ENCODE assay signal across 8 mouse cellular contexts in genomic region chr8:95533584-95534387, GRCm38 (mm10). TPM values are rescaled to one million over a fixed set of nuclear protein-coding genes. Genes with fewer than 3 reads are reported as not detected.
DNase-seq lines count a peak whose midpoint lies in the region; ATAC-seq and TF ChIP-seq lines count a peak whose summit lies in the region.

Ccdc113 (plus strand) TSS chr8:95534085.

- H3K4me2 ChIP-seq in limb, embryonic 14.5 days (replicated peaks; ENCODE audit: low read depth, low read length, severe bottlenecking), result peak within 1 kb of the TSS; percentile 50
- peak within 1 kb of the TSS; percentile 76 for H3K4me2 ChIP-seq in midbrain, embryonic 13.5 days (replicated peaks)

- intact Hi-C loops in heart, adult 2 months (cut with DNase I), result no loop called here

- no peak for TF ChIP-seq POLR2A in thymus, adult 2 months (IDR thresholded peaks at IDR 0.05; ENCODE audit: control insufficient read depth, extremely low read depth, insufficient read depth, low read length, poor library complexity)
- no peak for TF ChIP-seq POLR2A in heart, adult 2 months (IDR thresholded peaks at IDR 0.05; ENCODE audit: insufficient read depth, low read depth, low read length)
- TF ChIP-seq POLR2A in limb, embryonic 14.5 days (IDR thresholded peaks at IDR 0.05; ENCODE audit: borderline replicate concordance, extremely low read depth, insufficient read depth, insufficient read length), result no peak
- no peak for TF ChIP-seq POLR2A in small intestine, adult 2 months (IDR thresholded peaks at IDR 0.05; ENCODE audit: low read depth, low read length)

- no peak for TF ChIP-seq EP300 in heart, adult 2 months (IDR thresholded peaks at IDR 0.05; ENCODE audit: insufficient read depth, low read depth, low read length)

- peak; percentile 19 for DNase-seq in thymus, adult 2 months
- no peak for DNase-seq in thymus, adult 18-20 months
- peak; percentile 65 for DNase-seq in embryo, embryonic 9.5 days (ENCODE audit: extremely low spot score)
- DNase-seq in heart, adult 2 months, result peak; percentile 27 to 55
- DNase-seq in kidney, adult 9 months, result peak; percentile 23
- peak; percentile 57 for DNase-seq in limb, embryonic 14.5 days (ENCODE audit: low spot score)

- 0 out of 2 replicates have a peak within 1 kb of the TSS, but pooled peaks have one; percentile 9 for H3K9ac ChIP-seq in heart, adult 2 months (ENCODE audit: low read depth, low read length)
- H3K9ac ChIP-seq in limb, embryonic 14.5 days (ENCODE audit: low read depth, low read length, severe bottlenecking), result peak within 1 kb of the TSS; percentile 47
- H3K9ac ChIP-seq in midbrain, embryonic 13.5 days (replicated peaks), result peak within 1 kb of the TSS; percentile 66

- no peak within 1 kb of the TSS for H3K27ac ChIP-seq in thymus, adult 2 months (ENCODE audit: control insufficient read depth, insufficient read depth, low read length)
- H3K27ac ChIP-seq in heart, adult 2 months, result no peak within 1 kb of the TSS
- H3K27ac ChIP-seq in limb, embryonic 14.5 days (replicated peaks; ENCODE audit: low read depth, low read length), result no peak within 1 kb of the TSS
- peak within 1 kb of the TSS; percentile 30; the same call in 1 of the 2 replicates for H3K27ac ChIP-seq in midbrain, embryonic 13.5 days
- H3K27ac ChIP-seq in small intestine, adult 2 months (ENCODE audit: insufficient read depth, low read depth, low read length), result no peak within 1 kb of the TSS

- TF ChIP-seq CTCF in thymus, adult 2 months (IDR thresholded peaks at IDR 0.05; ENCODE audit: borderline replicate concordance, control insufficient read depth, extremely low read depth, insufficient read depth, low read length, poor library complexity), result no peak
- TF ChIP-seq CTCF in heart, adult 2 months (IDR thresholded peaks at IDR 0.05), result no peak
- no peak for TF ChIP-seq CTCF in small intestine, adult 2 months (IDR thresholded peaks at IDR 0.05; ENCODE audit: extremely low read depth, insufficient read length, insufficient replicate concordance, low read depth, low read length)

- H3K36me3 ChIP-seq in thymus, adult 2 months (ENCODE audit: control insufficient read depth, insufficient read depth, low read length), result no peaks in the 10 kb centered on the region
- no peaks in the 10 kb centered on the region for H3K36me3 ChIP-seq in heart, adult 2 months (ENCODE audit: control insufficient read depth, insufficient read depth, low read length)
- H3K36me3 ChIP-seq in limb, embryonic 14.5 days (ENCODE audit: control insufficient read depth, insufficient read depth, low read length), result no peaks in the 10 kb centered on the region
- H3K36me3 ChIP-seq in midbrain, embryonic 13.5 days, result no peaks in the 10 kb centered on the region
- no peaks in the 10 kb centered on the region for H3K36me3 ChIP-seq in small intestine, adult 2 months (ENCODE audit: control insufficient read depth, insufficient read depth, low read length)

- H3K4me3 ChIP-seq in thymus, adult 2 months (ENCODE audit: control insufficient read depth, insufficient read depth, low read length), result peak within 1 kb of the TSS; percentile 19; the same call in 1 of the 2 replicates
- peak within 1 kb of the TSS; percentile 43 for H3K4me3 ChIP-seq in heart, adult 2 months
- peak within 1 kb of the TSS; percentile 40 for H3K4me3 ChIP-seq in limb, embryonic 14.5 days (replicated peaks; ENCODE audit: low read length)
- H3K4me3 ChIP-seq in midbrain, embryonic 13.5 days (replicated peaks), result peak within 1 kb of the TSS; percentile 51
- peak within 1 kb of the TSS; percentile 59 for H3K4me3 ChIP-seq in small intestine, adult 2 months (ENCODE audit: low read depth, low read length)

- H3K4me1 ChIP-seq in thymus, adult 2 months (replicated peaks; ENCODE audit: control insufficient read depth, insufficient read depth, low read length), result peaks cover 5% of the 10 kb centered on the region; the same call in 1 of the 2 replicates
- no peaks in the 10 kb centered on the region for H3K4me1 ChIP-seq in heart, adult 2 months (ENCODE audit: control insufficient read depth, insufficient read depth, low read length)
- 0 out of 2 replicates have a peak, but pooled peaks cover 3% of the 10 kb centered on the region for H3K4me1 ChIP-seq in limb, embryonic 14.5 days (ENCODE audit: control insufficient read depth, insufficient read depth, low read length)
- H3K4me1 ChIP-seq in midbrain, embryonic 13.5 days (replicated peaks), result peaks cover 7% of the 10 kb centered on the region
- H3K4me1 ChIP-seq in small intestine, adult 2 months (ENCODE audit: control insufficient read depth, insufficient read depth, insufficient read length, low read length), result peaks cover 5% of the 10 kb centered on the region

- no peaks in the 10 kb centered on the region for H3K79me2 ChIP-seq in heart, adult 2 months (replicated peaks; ENCODE audit: control insufficient read depth, insufficient read depth, low read length)

- 11% methylated on average over 33 of the region's 33 CpGs for WGBS in thymus, adult 2 months
- 8% methylated on average over 33 of the region's 33 CpGs for WGBS in heart, adult 2 months
- 9% methylated on average over 33 of the region's 33 CpGs for WGBS in limb, embryonic 14.5 days
- 5% methylated on average over 33 of the region's 33 CpGs for WGBS in midbrain, embryonic 13.5 days
- WGBS in small intestine, adult 2 months, result 4% methylated on average over 33 of the region's 33 CpGs

- peak; percentile 86 for ATAC-seq in limb, embryonic 14.5 days (ENCODE audit: low FRiP score, low read depth)
- ATAC-seq in midbrain, embryonic 13.5 days, result peak; percentile 93

- H3K9me3 ChIP-seq in limb, embryonic 14.5 days (ENCODE audit: control insufficient read depth, low read length), result no peaks in the 10 kb centered on the region
- no peaks in the 10 kb centered on the region for H3K9me3 ChIP-seq in midbrain, embryonic 13.5 days

- H3K27me3 ChIP-seq in thymus, adult 2 months (ENCODE audit: control insufficient read depth, insufficient read depth, low read length), result no peaks in the 10 kb centered on the region
- H3K27me3 ChIP-seq in heart, adult 2 months (ENCODE audit: control insufficient read depth, insufficient read depth, low read length), result no peaks in the 10 kb centered on the region
- H3K27me3 ChIP-seq in limb, embryonic 14.5 days (ENCODE audit: control insufficient read depth, insufficient read depth, low read length), result no peaks in the 10 kb centered on the region
- H3K27me3 ChIP-seq in midbrain, embryonic 13.5 days, result no peaks in the 10 kb centered on the region
- H3K27me3 ChIP-seq in small intestine, adult 2 months (ENCODE audit: control insufficient read depth, insufficient read depth, low read length), result no peaks in the 10 kb centered on the region

RNA-seq across cellular contexts. Expression of gene Ccdc113, which starts in this region (rescaled TPM):
- 0.22 TPM in 1 of 2 replicates, not detected in the other for polyA plus RNA-seq in thymus, adult 2 months (2012; rRNA removed)
- total RNA-seq in heart, adult 2 months (2021), result not detected
- 0.14 TPM in 1 of 2 replicates, not detected in the other for polyA plus RNA-seq in heart, adult 2 months (2012; rRNA removed)
- 0.12 and 0.24 TPM in 2 replicates for polyA plus RNA-seq in limb, embryonic 14.5 days (2012; rRNA removed)
- polyA plus RNA-seq in limb, embryonic 14.5 days (2014; fragmentation: Nextera tagmentation; extraction: Ambion mirVana), result 0.25 and 0.48 TPM in 2 replicates
- polyA plus RNA-seq in midbrain, embryonic 13.5 days (2015; fragmentation: Nextera tagmentation; extraction: Ambion mirVana), result 0.57 and 0.93 TPM in 2 replicates
- not detected in 2 replicates for polyA plus RNA-seq in small intestine, adult 2 months (2012; rRNA removed)

Comparison
In these comparisons a context has a peak if more than half of its experiments do, and no peak if none do; other contexts are left out.
1. Peak in DNase-seq and H3K4me3 ChIP-seq in thymus, adult 2 months; RNA of the gene not detected or under 1 TPM.
2. Peak in DNase-seq, H3K4me3 ChIP-seq and H3K9ac ChIP-seq in heart, adult 2 months; RNA of the gene not detected or under 1 TPM.
3. Peak in DNase-seq, ATAC-seq, H3K4me3 ChIP-seq, H3K9ac ChIP-seq and H3K4me2 ChIP-seq in limb, embryonic 14.5 days; RNA of the gene not detected or under 1 TPM.
4. Peak in ATAC-seq, H3K4me3 ChIP-seq, H3K27ac ChIP-seq, H3K9ac ChIP-seq and H3K4me2 ChIP-seq in midbrain, embryonic 13.5 days; RNA of the gene not detected or under 1 TPM.
5. DNase-seq: peak in embryo, embryonic 9.5 days (single experiment) and kidney, adult 9 months (single experiment); none in thymus, adult 18-20 months (0 of 2).
6. H3K9ac ChIP-seq: peak in every context shown above with its lines; median percentile 66 in midbrain, embryonic 13.5 days; 47 in limb, embryonic 14.5 days; 9 in heart, adult 2 months.
7. Peak in every context shown above with its lines, with median percentiles within 50 percentile points of each other: H3K4me3 ChIP-seq.